Mouse (Mus musculus) megakaryocyte, embryonic 14.5 days (primary cell): ENCODE measurements around the gene Hoxa6.

Experiments
- FLI1 ChIP-seq: IDR thresholded peaks from 2 replicates; pipeline ENCODE4 v1.6.1; 2012; ENCODE audit warnings: low read length, inconsistent platforms, mixed read lengths
- GATA1 ChIP-seq: IDR thresholded peaks from 3 replicates; pipeline ENCODE4 v1.6.1; 2012; ENCODE audit warnings: mixed read lengths, low read length, inconsistent platforms, borderline replicate concordance

GRCm38 (mm10) chr6:52184668-52185067 is 23.9 kb downstream of the Hoxa6 start:
- TF ChIP-seq GATA1 (no peak), FLI1 (no peak)
